Mouse (Mus musculus) gastrocnemius, adult 2 months (tissue): Measurements from ENCODE around the gene Hip1. TPM values are rescaled to one million over a fixed set of nuclear protein-coding genes. Genes with fewer than 3 reads are reported as not detected.
"Not testable (repeated sequence)": the region's sequence is repeated elsewhere in the genome, so short reads cannot be mapped to it uniquely, and the experiment has no call there.

Experiments
- DNase-seq: peaks from one replicate; pipeline ENCODE4 v3.0.0; 2022
- H3K27ac ChIP-seq: fragments of 200-600 bp; 2 replicates; pipeline ENCODE4 v1.8.1; 2022; ENCODE audit warnings: mild to moderate bottlenecking
- H3K4me3 ChIP-seq: fragments of 200-600 bp; 2 replicates; pipeline ENCODE4 v1.8.1; 2022; ENCODE audit warnings: mild to moderate bottlenecking, moderate library complexity
- CTCF ChIP-seq: fragments of 200-600 bp; IDR thresholded peaks from 2 replicates; pipeline ENCODE4 v1.8.1; 2022; ENCODE audit warnings: antibody characterized with exemption, mild to moderate bottlenecking, moderate library complexity
- intact Hi-C: fragments of 180-260 bp; cut with DNase I; formaldehyde crosslinking; loops from one replicate; pipeline ENCODE4 v1.15.1; 2025
- total RNA-seq, 2 experiments: library from RNA; stranded (reverse); gene quantifications; 2 replicates each; pipeline ENCODE4 v1.2.3; 2021

Gene Hip1
- total RNA-seq, 2 experiments from 2014 or later = 19.6 to 22.9 TPM

DNA sequence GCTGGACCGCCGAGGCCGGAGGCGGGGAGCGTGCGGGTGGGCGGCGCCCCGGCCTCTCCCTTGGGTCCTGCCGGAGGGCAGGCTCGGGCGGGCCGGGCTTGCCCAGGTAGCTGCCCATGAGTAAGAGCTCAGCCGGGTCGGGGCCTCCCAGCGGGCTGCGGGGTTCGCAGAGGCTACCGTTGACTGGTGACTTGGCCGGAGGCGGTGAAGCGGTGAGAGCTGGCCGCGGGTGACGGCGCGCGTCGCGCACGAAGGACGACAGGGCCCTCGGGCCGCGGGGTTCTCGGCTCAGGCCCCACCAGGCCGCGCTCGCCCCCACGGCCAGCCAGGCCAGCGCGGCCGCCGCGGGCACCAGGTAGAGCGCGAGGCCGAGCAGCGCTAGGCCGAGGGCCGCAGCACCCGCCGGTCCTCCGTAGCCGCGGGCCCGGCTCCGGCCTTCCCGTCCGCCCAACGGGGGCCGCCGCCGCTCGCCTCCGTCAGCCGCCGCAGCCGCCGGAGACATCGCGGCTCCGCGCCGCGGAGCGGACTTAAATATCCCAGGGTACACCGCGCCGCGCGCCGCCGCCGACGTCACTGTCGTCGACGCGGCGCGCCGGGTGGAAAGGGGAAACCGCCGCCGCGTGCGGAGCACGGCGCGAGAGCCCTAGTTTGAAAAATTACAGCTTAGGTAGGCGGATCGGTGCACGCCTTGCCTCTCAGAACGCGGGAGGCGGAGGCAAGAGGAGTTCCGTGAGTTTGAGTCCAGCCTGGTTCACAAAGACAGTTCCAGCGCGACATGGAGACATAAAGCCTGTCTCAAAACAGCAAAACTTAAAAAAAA is 150.7 kb downstream of the Hip1 start, which contains the start of gene Pom121:
Pom121 (minus strand) TSS at position 543 of the 820 bp plus-strand sequence.
- intact Hi-C loops = no loop called here
- DNase-seq = peak; percentile 90
- no peak for TF ChIP-seq CTCF

DNA sequence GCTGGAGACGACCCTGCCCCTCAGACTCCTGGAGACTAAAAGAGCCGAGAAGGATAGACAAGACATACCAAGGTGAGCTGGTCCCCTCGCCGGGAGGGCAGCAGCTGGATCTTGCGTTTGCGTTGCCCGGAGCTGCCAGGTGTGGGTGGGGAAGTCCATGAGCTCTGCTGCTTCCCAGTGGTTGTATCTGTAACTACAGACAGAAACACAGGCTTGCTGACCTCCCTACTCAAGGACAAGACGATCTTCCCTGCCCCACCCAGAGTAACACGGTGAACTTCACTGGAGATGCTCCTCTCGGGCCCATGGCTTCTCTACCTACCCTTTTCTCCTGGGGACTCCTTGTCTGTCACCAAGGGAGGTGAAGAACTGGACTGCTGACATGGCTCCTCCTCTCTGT is 161.1 kb downstream of the Hip1 start:
- no peak for DNase-seq
- intact Hi-C loops = no loop called here
- Histone ChIP-seq H3K27ac (no peak overlapping the region), H3K4me3 (no peak overlapping the region)
- no peak for TF ChIP-seq CTCF

More for the DNA sequence above, 150.7 kb downstream of the Hip1 start, which contains the start of gene Pom121:
- Histone ChIP-seq H3K27ac (peak within 1 kb of the TSS; percentile 93), H3K4me3 (peak within 1 kb of the TSS; percentile 82)

DNA sequence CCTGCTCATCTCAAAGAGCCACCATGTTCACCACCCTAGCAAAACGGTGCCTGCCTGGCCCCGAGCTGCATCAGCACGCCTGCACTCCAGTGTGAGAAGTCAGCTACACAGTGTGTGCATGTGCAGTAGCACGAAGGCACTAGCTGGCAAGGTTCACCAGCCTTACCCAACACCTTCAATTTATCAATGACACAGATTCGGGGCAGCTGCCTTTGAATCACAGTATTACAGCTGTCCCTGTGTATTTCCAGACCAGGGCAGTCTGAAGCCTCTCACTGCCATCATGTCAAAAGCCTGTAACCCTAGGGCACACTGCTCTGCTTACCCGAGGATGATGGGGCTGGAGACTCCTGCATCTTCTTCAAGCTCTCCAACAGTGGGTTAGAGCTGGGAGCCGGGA is 162.2 kb downstream of the Hip1 start:
- no peak for TF ChIP-seq CTCF
- DNase-seq = no peak
- Histone ChIP-seq H3K27ac (no peak overlapping the region), H3K4me3 (no peak overlapping the region)
- intact Hi-C loops = no loop called here

DNA sequence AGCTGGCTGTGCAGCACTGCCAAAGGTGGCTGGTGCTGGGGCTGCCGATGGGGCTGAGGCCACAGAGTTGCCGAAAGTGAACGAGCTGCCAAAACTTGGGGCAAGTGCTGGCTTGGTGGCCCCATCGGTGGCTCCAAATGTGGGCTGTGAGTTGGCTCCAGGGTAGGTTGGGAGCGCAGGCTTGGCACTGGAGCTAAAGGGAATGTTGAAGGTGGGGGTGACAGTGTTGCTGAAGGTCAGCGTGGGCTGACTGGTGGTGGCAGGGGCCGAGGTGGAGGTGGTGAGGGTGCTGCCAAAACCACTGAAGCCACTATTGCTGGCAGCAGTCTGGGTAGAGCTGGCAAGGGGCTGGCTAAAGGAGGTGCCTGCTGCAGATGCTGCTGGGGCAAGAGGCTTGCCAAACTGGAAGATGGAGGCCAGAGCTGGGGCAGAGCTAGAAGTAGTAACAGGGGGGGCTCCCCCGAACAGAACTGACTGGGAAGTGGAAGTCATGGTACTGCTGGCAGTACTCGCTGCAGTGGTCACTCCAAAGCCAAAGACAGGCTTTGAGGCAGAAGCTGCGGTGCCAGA is 163.5 kb downstream of the Hip1 start:
- no peak for TF ChIP-seq CTCF
- no peak overlapping the region for H3K27ac ChIP-seq
- intact Hi-C loops = no loop called here
- H3K4me3 ChIP-seq = no peak overlapping the region
- peak; percentile 25 for DNase-seq

DNA sequence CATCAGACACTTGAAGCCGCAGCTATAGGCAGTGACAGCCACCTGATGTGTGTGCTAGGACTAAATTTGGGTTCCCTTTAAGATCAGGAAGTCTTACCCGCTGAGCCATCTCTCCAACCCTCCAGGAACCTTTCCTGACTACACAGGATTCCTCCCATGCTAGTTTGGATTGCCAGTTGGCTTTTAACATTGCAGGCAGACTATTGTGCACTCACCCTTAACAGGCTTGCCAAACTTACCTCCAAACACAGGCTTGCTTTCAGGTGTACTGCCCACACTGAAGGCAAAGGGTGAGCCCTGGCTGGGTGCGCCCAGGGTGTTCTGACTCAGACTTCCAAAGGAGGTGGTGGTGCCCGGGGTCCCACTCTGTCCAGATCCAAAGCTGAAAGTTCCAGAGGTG is 164.2 kb downstream of the Hip1 start:
- Histone ChIP-seq H3K4me3 (no peak overlapping the region), H3K27ac (no peak overlapping the region)
- intact Hi-C loops = no loop called here
- no peak for TF ChIP-seq CTCF
- DNase-seq = no peak

DNA sequence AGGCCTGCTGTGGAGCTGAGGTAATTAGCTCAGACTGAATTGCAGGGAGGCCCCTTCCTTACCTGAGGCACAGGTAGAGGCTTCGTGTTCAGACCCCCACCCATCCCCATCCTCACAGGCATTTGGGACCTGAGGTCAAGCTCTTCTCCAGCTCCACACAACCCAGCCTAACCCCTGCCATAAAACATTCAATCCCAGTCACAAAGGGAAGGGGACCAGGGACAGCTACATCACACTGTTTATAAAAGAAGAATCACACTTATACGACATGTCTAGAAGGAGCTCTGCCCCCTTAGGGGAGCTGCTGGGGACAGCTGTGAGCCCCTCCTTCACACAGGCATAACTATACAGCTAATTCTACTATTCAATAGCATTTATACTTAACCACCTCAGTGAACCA is 168.6 kb downstream of the Hip1 start:
- intact Hi-C loops = no loop called here
- no peak overlapping the region for H3K4me3 ChIP-seq
- no peak for TF ChIP-seq CTCF
- no peak for DNase-seq
- no peak overlapping the region for H3K27ac ChIP-seq

DNA sequence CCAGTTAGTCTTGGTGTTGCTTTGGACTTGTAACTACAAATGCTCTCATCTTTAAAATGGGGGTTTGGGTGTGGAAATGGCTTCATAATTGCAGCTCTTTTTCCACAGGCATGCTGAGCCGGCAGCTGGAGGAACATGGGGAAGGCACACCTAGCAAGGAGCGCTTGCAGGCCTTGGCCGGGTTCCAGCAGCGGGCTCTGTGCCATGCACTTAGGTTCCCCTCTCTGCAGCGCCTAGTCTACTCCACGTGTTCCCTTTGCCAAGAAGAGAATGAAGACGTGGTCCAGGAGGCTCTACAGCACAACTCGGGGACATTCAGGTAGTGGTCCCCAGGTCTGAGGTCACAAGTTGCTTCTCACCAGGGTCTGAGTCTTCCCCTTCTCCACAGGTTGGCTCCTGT is 169.8 kb downstream of the Hip1 start:
- TF ChIP-seq CTCF = no peak
- intact Hi-C loops = no loop called here
- peak; percentile 51 for DNase-seq

DNA sequence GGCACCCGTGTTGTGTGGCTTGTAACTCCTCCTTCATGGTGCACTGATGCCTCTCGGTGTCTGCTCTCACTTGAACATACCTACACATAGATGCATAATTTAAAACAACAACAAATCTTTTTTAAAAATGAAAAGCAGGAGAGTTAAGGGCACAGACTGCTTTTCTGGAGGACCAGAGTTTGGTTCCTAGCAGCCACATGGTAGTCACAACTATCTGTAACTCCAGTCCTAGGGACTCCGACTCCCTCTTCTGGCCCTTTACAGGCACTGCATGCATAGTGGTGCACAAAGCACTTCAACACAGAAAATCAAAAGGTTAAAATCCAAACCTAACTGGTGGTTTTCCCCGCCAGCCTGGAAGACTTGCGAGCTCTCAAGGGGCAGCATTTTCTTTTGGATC is 171.3 kb downstream of the Hip1 start:
- peak; percentile 23; the same call in 1 of the 2 replicates for TF ChIP-seq CTCF
- no peak overlapping the region for H3K4me3 ChIP-seq
- no peak for DNase-seq
- intact Hi-C loops = no loop called here
- no peak overlapping the region for H3K27ac ChIP-seq

More for the DNA sequence above, 169.8 kb downstream of the Hip1 start:
- Histone ChIP-seq H3K27ac (no peak overlapping the region), H3K4me3 (no peak overlapping the region)

DNA sequence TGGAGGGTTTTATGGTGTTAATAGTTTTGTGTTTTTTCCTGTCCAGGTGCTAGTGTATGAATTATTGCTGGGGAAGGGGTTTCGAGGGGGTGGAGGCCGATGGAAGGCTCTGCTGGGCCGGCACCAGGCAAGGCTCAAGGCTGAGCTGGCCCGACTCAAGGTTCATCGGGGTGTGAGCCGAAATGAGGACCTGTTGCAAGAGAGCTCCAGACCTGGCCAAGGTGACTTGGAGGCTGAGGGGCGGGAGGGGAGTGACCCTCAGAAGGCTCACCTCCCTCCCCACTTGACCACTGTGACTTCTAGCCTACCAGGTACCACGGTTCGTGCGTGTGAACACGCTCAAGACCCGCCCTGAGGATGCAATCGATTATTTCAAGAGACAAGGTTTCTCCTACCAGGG is 173.7 kb downstream of the Hip1 start:
- DNase-seq = no peak
- TF ChIP-seq CTCF = no peak
- Histone ChIP-seq H3K4me3 (no peak overlapping the region), H3K27ac (no peak overlapping the region)
- intact Hi-C loops = no loop called here

DNA sequence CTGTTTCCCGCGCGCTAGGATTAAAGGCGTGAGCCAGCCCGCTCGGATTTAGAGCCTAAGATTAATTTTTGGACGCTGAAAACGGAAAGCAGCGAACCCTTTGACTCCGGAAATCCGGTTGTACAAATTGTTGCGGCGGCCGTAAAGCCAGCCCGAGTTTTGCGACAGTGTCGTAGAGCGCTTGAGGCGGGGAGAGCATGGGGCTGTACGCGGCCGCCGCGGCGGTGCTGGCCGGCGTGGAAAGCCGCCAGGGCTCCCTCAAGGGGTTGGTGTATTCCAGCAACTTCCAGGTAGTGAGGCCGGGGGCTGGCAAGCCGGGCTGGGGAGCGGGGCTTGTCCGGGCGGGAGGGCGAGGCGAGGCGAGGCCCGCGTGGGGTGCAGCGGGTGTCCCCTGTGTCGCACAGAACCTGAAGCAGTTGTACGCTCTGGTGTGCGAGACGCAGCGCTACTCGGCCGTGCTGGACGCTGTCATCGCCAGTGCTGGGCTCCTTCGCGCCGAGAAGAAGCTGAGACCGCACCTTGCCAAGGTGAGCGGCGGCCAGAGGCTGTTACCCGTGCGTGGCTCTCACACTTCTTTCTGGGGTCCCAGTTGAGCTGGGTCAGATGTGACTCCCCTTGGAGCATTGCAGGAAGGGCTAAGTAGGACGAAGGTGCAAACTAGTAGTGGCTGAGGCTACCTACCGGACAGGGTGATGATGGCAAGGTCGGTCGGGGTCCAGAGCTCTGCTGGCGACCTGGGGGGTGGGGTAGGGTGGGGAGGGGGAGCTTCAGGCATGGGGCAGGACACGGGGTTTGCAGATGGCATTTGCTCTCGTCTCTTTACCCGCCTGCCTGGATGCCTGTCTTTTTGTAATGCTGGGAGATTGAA is 174.9 kb downstream of the Hip1 start, which contains the start of gene Nsun5:
Nsun5 (plus strand) TSS at position 167 of the 868 bp plus-strand sequence.
- Histone ChIP-seq H3K27ac (peak within 1 kb of the TSS; percentile 91), H3K4me3 (peak within 1 kb of the TSS; percentile 98)
- TF ChIP-seq CTCF = no peak
- DNase-seq = peak; percentile 96
- intact Hi-C loops = loop anchor here (10.0 kb wide), 1 partner anchor 135 kb away; no protein-coding TSS in a partner anchor

DNA sequence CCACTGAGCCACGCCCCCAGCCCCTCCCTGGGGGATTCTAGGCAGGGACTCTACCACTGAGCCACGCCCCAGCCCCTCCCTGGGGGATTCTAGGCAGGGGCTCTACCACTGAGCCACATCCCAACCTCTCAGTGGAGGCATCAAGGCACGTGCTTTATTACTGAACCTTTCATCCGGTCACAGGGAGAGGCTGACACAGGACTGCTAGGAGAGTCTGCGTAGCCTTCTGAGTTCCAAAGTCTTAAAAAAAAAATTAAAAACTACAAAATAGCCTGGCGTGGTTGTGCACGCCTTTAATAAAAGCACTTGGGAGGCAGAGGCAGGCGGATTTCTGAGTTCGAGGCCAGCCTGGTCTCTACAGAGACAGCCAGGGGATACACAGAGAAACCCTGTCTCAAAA is 175.7 kb downstream of the Hip1 start:
- not testable (repeated sequence) for DNase-seq
- peak overlapping the region; percentile 91 for H3K27ac ChIP-seq
- peak overlapping the region; percentile 98 for H3K4me3 ChIP-seq
- intact Hi-C loops = loop anchor here (10.0 kb wide), 1 partner anchor 134 kb away; no protein-coding TSS in a partner anchor

DNA sequence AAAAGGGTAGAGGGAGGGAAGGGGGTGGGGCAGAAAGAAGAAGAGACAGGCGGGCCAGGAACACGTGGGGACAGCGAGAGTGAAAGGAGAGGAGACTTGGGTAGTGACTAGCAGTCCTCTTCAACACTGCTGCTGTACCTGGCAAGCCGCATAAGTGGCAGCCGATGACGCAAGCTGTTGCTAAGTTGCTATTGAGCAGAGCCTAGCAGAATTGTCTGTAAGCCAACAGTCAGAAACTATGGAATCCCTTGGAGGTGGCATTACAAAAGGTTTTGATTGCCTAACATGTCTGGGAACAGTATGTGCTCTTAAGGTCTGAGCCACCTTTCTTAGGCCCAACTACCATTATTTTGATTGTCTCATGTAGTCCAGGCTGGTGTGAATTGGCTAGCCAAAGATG is 176.6 kb downstream of the Hip1 start:
- intact Hi-C loops = loop anchor here (10.0 kb wide), 1 partner anchor 134 kb away; no protein-coding TSS in a partner anchor
- no peak for DNase-seq
- no peak for TF ChIP-seq CTCF
- Histone ChIP-seq H3K4me3 (no peak overlapping the region), H3K27ac (no peak overlapping the region)
